Mouse (Mus musculus): ENCODE results near the gene 1700019N19Rik. TPM values are rescaled to one million over a fixed set of nuclear protein-coding genes. Genes with fewer than 3 reads are reported as not detected.

Gene 1700019N19Rik
- 0.24 and 0.37 TPM in 2 replicates for polyA plus RNA-seq (2012; rRNA removed; ENCODE audit: low replicate concordance)

GRCm38 (mm10) chr19:58794284-58794683 lies at the start of gene 1700019N19Rik:
1700019N19Rik (minus strand) TSS chr19:58794461.

GRCm38 (mm10) chr19:58759423-58759822 lies 34.8 kb downstream of the 1700019N19Rik start, which contains the start of gene Pnliprp2:
Pnliprp2 (plus strand) TSS chr19:58759719.

Other genes with a start within 250 kb of the 1700019N19Rik start
- 0.45 TPM in 1 of 2 replicates, not detected in the other for gene Pnlip, start 142.0 kb downstream of the 1700019N19Rik start, polyA plus RNA-seq (2012; rRNA removed; ENCODE audit: low replicate concordance)
- not detected in 2 replicates for gene Pnliprp1, start 65.6 kb downstream of the 1700019N19Rik start, polyA plus RNA-seq (2012; rRNA removed; ENCODE audit: low replicate concordance)
- not detected in 2 replicates for gene Pnliprp2, start 34.7 kb downstream of the 1700019N19Rik start, polyA plus RNA-seq (2012; rRNA removed; ENCODE audit: low replicate concordance)
- 0.10 TPM in 1 of 2 replicates, not detected in the other for gene Eno4, start 149.0 kb upstream of the 1700019N19Rik start, polyA plus RNA-seq (2012; rRNA removed; ENCODE audit: low replicate concordance)
- gene Hspa12a, start 149.2 kb upstream of the 1700019N19Rik start, polyA plus RNA-seq (2012; rRNA removed; ENCODE audit: low replicate concordance): 28.2 and 29.3 TPM in 2 replicates